Mouse (Mus musculus): ENCODE measurements around the gene Sde2.
A peak's percentile ranks its signal among the peaks of the same experiment; 100 is the strongest.

GRCm38 (mm10) chr1:180901107-180901506, 50.2 kb downstream of the Sde2 start:
- TF ChIP-seq CTCF (IDR thresholded peaks at IDR 0.05; ENCODE audit: extremely low read depth, insufficient read depth, insufficient read length, insufficient replicate concordance) (peak; percentile 46; the same call in 1 of the 2 replicates), POLR2A (IDR thresholded peaks at IDR 0.05; ENCODE audit: low read depth, low read length) (no peak)

All from spleen, adult 2 months (tissue).